Mouse (Mus musculus) liver, adult 2 months (tissue): ENCODE data around the gene Fcho1. TPM values are rescaled to one million over a fixed set of nuclear protein-coding genes. Genes with fewer than 3 reads are reported as not detected.

Source experiments
- DNase-seq: peaks from one replicate; pipeline ENCODE4 v3.0.0-alpha.2; 2011; ENCODE audit warnings: low read depth, low spot score; ENCODE audit errors: extremely low read depth
- H3K27ac ChIP-seq: fragments of 200-500 bp; replicated peaks from 2 replicates; pipeline ENCODE4 v1.5.1; 2012; ENCODE audit warnings: low read depth, mild to moderate bottlenecking, control low read depth, inconsistent platforms, low read length; ENCODE audit not compliant: insufficient read depth
- H3K27me3 ChIP-seq: fragments of 200-500 bp; 2 replicates; pipeline ENCODE4 v1.6.1; 2012; ENCODE audit warnings: mild to moderate bottlenecking, moderate library complexity, low read length, inconsistent platforms; ENCODE audit not compliant: control insufficient read depth, insufficient read depth
- H3K36me3 ChIP-seq: fragments of 200-500 bp; 2 replicates; pipeline ENCODE4 v1.6.1; 2012; ENCODE audit warnings: low read length, inconsistent platforms; ENCODE audit not compliant: control insufficient read depth, insufficient read depth
- H3K4me1 ChIP-seq: fragments of 200-500 bp; 2 replicates; pipeline ENCODE4 v1.6.1; 2011; ENCODE audit warnings: low read length; ENCODE audit not compliant: control insufficient read depth, insufficient read depth
- H3K4me3 ChIP-seq: fragments of 200-500 bp; 2 replicates; pipeline ENCODE4 v1.5.1; 2011; ENCODE audit warnings: low read depth, mild to moderate bottlenecking, control low read depth, low read length, moderate library complexity; ENCODE audit not compliant: insufficient read depth
- H3K79me2 ChIP-seq: fragments of 200-500 bp; 2 replicates; pipeline ENCODE4 v1.6.1; 2012; ENCODE audit warnings: inconsistent platforms, mild to moderate bottlenecking, low read length, moderate library complexity; ENCODE audit not compliant: control insufficient read depth, insufficient read depth
- H3K9ac ChIP-seq: fragments of 200-500 bp; 2 replicates; pipeline ENCODE4 v1.6.1; 2012; ENCODE audit warnings: low read depth, mild to moderate bottlenecking, control low read depth, inconsistent platforms, low read length
- CTCF ChIP-seq: fragments of 200-500 bp; IDR thresholded peaks from 2 replicates; pipeline ENCODE4 v1.5.1; 2011; ENCODE audit warnings: low read depth, low read length, control low read depth
- POLR2A ChIP-seq: fragments of 200-500 bp; IDR thresholded peaks from 2 replicates; pipeline ENCODE4 v1.6.1; 2011; ENCODE audit warnings: low read length, control low read depth; ENCODE audit not compliant: insufficient read depth; ENCODE audit errors: extremely low read depth
- WGBS: fragments of 180-500 bp; shearing (Covaris S2); methylation state at CpG from one replicate; pipeline ENCODE4 v1.1.7; 2018; 5-methylcytosine and 5-hydroxymethylcytosine counted together
- polyA plus RNA-seq: library from polyadenylated mRNA; depleted of rRNA; stranded (reverse); fragments of >200 nt; gene quantifications from 2 replicates; pipeline ENCODE4 v1.2.3, GENCODE M21; 2012; rRNA removed
- total RNA-seq: library from RNA; depleted of rRNA; stranded (reverse); fragments of >200 nt; gene quantifications from 2 replicates; pipeline ENCODE4 v1.2.3, GENCODE M21; 2014; rRNA removed

The Fcho1 gene
- total and polyA plus RNA-seq, 2 experiments, result 0.18 to 2.8 TPM

GRCm38 (mm10) chr8:71659751-71660150 lies 65.8 kb downstream of the Fcho1 start:
- Histone ChIP-seq H3K9ac (no peak overlapping the region), H3K79me2 (no peaks in the 10 kb centered on the region), H3K4me3 (no peak overlapping the region), H3K27ac (no peak overlapping the region), H3K36me3 (no peaks in the 10 kb centered on the region), H3K4me1 (peaks cover 4% of the 10 kb centered on the region), H3K27me3 (peaks cover 7% of the 10 kb centered on the region; the same call in 1 of the 2 replicates)
- TF ChIP-seq CTCF, result no peak
- no peak for TF ChIP-seq POLR2A
- DNase-seq, result no peak
- 63% methylated on average over 1 of the region's 1 CpGs for WGBS

- TF ChIP-seq POLR2A (no peak), CTCF (no peak)
- no peaks in the 10 kb centered on the region for H3K36me3 ChIP-seq
- H3K27me3 ChIP-seq, result peaks cover 7% of the 10 kb centered on the region; the same call in 1 of the 2 replicates
- H3K4me1 ChIP-seq, result peaks cover 4% of the 10 kb centered on the region
- H3K4me3 ChIP-seq, result no peak overlapping the region
- no peak overlapping the region for H3K27ac ChIP-seq
- 20% methylated on average over 17 of the region's 17 CpGs for WGBS
- no peak for DNase-seq
- no peaks in the 10 kb centered on the region for H3K79me2 ChIP-seq
- no peak overlapping the region for H3K9ac ChIP-seq
Measured at GRCm38 (mm10) chr8:71658515-71659049, 66.9 kb downstream of the Fcho1 start.

Other genes with a start within 250 kb of the Fcho1 start
- gene Ano8, start 239.8 kb downstream of the Fcho1 start, total RNA-seq, result 2.3 and 3.8 TPM in 2 replicates
- gene Ano8, start 239.8 kb downstream of the Fcho1 start, polyA plus RNA-seq, result 3.7 and 5.2 TPM in 2 replicates
- 11.6 and 12.7 TPM in 2 replicates for gene Gtpbp3, start 237.6 kb downstream of the Fcho1 start, total RNA-seq
- gene Gtpbp3, start 237.6 kb downstream of the Fcho1 start, polyA plus RNA-seq, result 12.9 and 15.5 TPM in 2 replicates
- gene Plvap, start 214.0 kb downstream of the Fcho1 start, total RNA-seq, result 15.3 and 22.8 TPM in 2 replicates
- 128 and 132 TPM in 2 replicates for gene Plvap, start 214.0 kb downstream of the Fcho1 start, polyA plus RNA-seq
- not detected in 2 replicates for gene Ccdc194, start 200.0 kb downstream of the Fcho1 start, total RNA-seq
- 0.05 TPM in 1 of 2 replicates, not detected in the other for gene Ccdc194, start 200.0 kb downstream of the Fcho1 start, polyA plus RNA-seq
- gene Bst2, start 188.3 kb downstream of the Fcho1 start, total RNA-seq, result 603 and 678 TPM in 2 replicates
- gene Bst2, start 188.3 kb downstream of the Fcho1 start, polyA plus RNA-seq, result 798 and 871 TPM in 2 replicates
- gene Mvb12a, start 182.8 kb downstream of the Fcho1 start, total RNA-seq, result 98.9 and 105 TPM in 2 replicates
- 164 and 165 TPM in 2 replicates for gene Mvb12a, start 182.8 kb downstream of the Fcho1 start, polyA plus RNA-seq
- 0.46 and 0.47 TPM in 2 replicates for gene Tmem221, start 166.8 kb downstream of the Fcho1 start, total RNA-seq
- 0.14 and 0.55 TPM in 2 replicates for gene Tmem221, start 166.8 kb downstream of the Fcho1 start, polyA plus RNA-seq
- gene Nxnl1, start 159.1 kb downstream of the Fcho1 start, total RNA-seq, result not detected in 2 replicates
- not detected in 2 replicates for gene Nxnl1, start 159.1 kb downstream of the Fcho1 start, polyA plus RNA-seq
- 6.8 and 7.2 TPM in 2 replicates for gene Slc27a1, start 156.8 kb downstream of the Fcho1 start, total RNA-seq
- 12.5 and 15.7 TPM in 2 replicates for gene Slc27a1, start 156.8 kb downstream of the Fcho1 start, polyA plus RNA-seq
- gene Pgls, start 133.5 kb downstream of the Fcho1 start, total RNA-seq, result 111 and 113 TPM in 2 replicates
- gene Pgls, start 133.5 kb downstream of the Fcho1 start, polyA plus RNA-seq, result 119 and 124 TPM in 2 replicates
- gene Fam129c, start 128.1 kb downstream of the Fcho1 start, total RNA-seq, result 0.92 and 1.3 TPM in 2 replicates
- 0.73 and 2.1 TPM in 2 replicates for gene Fam129c, start 128.1 kb downstream of the Fcho1 start, polyA plus RNA-seq
- gene Colgalt1, start 114.7 kb downstream of the Fcho1 start, total RNA-seq, result 43.2 and 55.0 TPM in 2 replicates
- gene Colgalt1, start 114.7 kb downstream of the Fcho1 start, polyA plus RNA-seq, result 65.3 and 77.3 TPM in 2 replicates
- 0.09 and 0.20 TPM in 2 replicates for gene Unc13a, start 54.0 kb downstream of the Fcho1 start, total RNA-seq
- 0.15 and 0.72 TPM in 2 replicates for gene Unc13a, start 54.0 kb downstream of the Fcho1 start, polyA plus RNA-seq
- 4.0 and 4.6 TPM in 2 replicates for gene Jak3, start 49.4 kb downstream of the Fcho1 start, total RNA-seq
- 5.7 and 7.9 TPM in 2 replicates for gene Jak3, start 49.4 kb downstream of the Fcho1 start, polyA plus RNA-seq
- 0.74 and 1.1 TPM in 2 replicates for gene Insl3, start 36.5 kb downstream of the Fcho1 start, total RNA-seq
- gene Insl3, start 36.5 kb downstream of the Fcho1 start, polyA plus RNA-seq, result 4.9 and 8.2 TPM in 2 replicates
- gene B3gnt3, start 23.9 kb downstream of the Fcho1 start, total RNA-seq, result 0.92 and 1.3 TPM in 2 replicates
- 1.5 and 2.6 TPM in 2 replicates for gene B3gnt3, start 23.9 kb downstream of the Fcho1 start, polyA plus RNA-seq
- gene Zfp709, start 156.3 kb upstream of the Fcho1 start, total RNA-seq, result 3.1 and 3.3 TPM in 2 replicates
- 0.18 and 0.46 TPM in 2 replicates for gene Zfp709, start 156.3 kb upstream of the Fcho1 start, polyA plus RNA-seq
- 3.4 and 3.9 TPM in 2 replicates for gene Zfp882, start 182.9 kb upstream of the Fcho1 start, total RNA-seq
- gene Zfp882, start 182.9 kb upstream of the Fcho1 start, polyA plus RNA-seq, result 0.16 and 0.76 TPM in 2 replicates
- gene Zfp617, start 182.9 kb upstream of the Fcho1 start, total RNA-seq, result 12.7 and 16.9 TPM in 2 replicates
- gene Zfp617, start 182.9 kb upstream of the Fcho1 start, polyA plus RNA-seq, result 1.7 and 2.0 TPM in 2 replicates
- 5.8 and 7.5 TPM in 2 replicates for gene Zfp961, start 225.3 kb upstream of the Fcho1 start, total RNA-seq
- gene Zfp961, start 225.3 kb upstream of the Fcho1 start, polyA plus RNA-seq, result 2.7 and 3.8 TPM in 2 replicates